Mouse (Mus musculus) forebrain, embryonic 10.5 days (tissue): ENCODE measurements at regions not wholly inside any gene's neighbourhood (a gene's known extent, or its start where the extent isn't known, plus 50 kb on each side); places are given as distances from the start of the nearest gene placed in this dataset.

ENCODE experiments used
- DNase-seq: peaks from one replicate; pipeline ENCODE4 v3.0.0-alpha.2; 2017; ENCODE audit warnings: low spot score; ENCODE audit errors: extremely low spot score
- H3K27ac ChIP-seq: fragments of 300-500 bp; sonication (generic); 2 replicates; pipeline ENCODE4 v1.5.1; 2016; ENCODE audit warnings: mild to moderate bottlenecking
- H3K27me3 ChIP-seq: fragments of 300-500 bp; sonication (generic); 2 replicates; pipeline ENCODE4 v1.6.1; 2016; ENCODE audit warnings: mild to moderate bottlenecking; ENCODE audit not compliant: poor library complexity, severe bottlenecking
- H3K36me3 ChIP-seq: fragments of 300-500 bp; sonication (generic); replicated peaks from 2 replicates; pipeline ENCODE4 v1.6.1; 2016; ENCODE audit warnings: mild to moderate bottlenecking, moderate library complexity
- H3K4me1 ChIP-seq: fragments of 300-500 bp; sonication (generic); 2 replicates; pipeline ENCODE4 v1.6.1; 2016
- H3K4me3 ChIP-seq: fragments of 300-500 bp; sonication (generic); 2 replicates; pipeline ENCODE4 v1.5.1; 2016; ENCODE audit warnings: mild to moderate bottlenecking, moderate library complexity
- H3K9me3 ChIP-seq: fragments of 300-500 bp; sonication (generic); 2 replicates; pipeline ENCODE4 v1.6.1; 2016; ENCODE audit warnings: mild to moderate bottlenecking, moderate library complexity
- WGBS: fragments of 180-500 bp; shearing (Covaris S2); methylation state at CpG from one replicate; pipeline ENCODE4 v1.1.7; 2016; 5-methylcytosine and 5-hydroxymethylcytosine counted together

GRCm38 (mm10) chr1:169368758-169369157 lies 162.5 kb downstream of the Nuf2 start:
- Histone ChIP-seq H3K4me1 (peaks cover 17% of the 10 kb centered on the region), H3K9me3 (no peaks in the 10 kb centered on the region), H3K4me3 (no peak overlapping the region), H3K36me3 (no peaks in the 10 kb centered on the region), H3K27me3 (no peaks in the 10 kb centered on the region), H3K27ac (no peak overlapping the region)
- no peak for DNase-seq
- WGBS = 64% methylated on average over 3 of the region's 3 CpGs

GRCm38 (mm10) chr1:169367772-169368501 lies 163.3 kb downstream of the Nuf2 start:
- Histone ChIP-seq H3K27ac (no peak overlapping the region), H3K9me3 (no peaks in the 10 kb centered on the region), H3K4me1 (peaks cover 19% of the 10 kb centered on the region), H3K27me3 (no peaks in the 10 kb centered on the region), H3K4me3 (no peak overlapping the region), H3K36me3 (no peaks in the 10 kb centered on the region)
- 80% methylated on average over 10 of the region's 10 CpGs for WGBS
- DNase-seq = no peak

- peak; percentile 6 for DNase-seq
- H3K27ac ChIP-seq = no peak overlapping the region
- 55% methylated on average over 4 of the region's 4 CpGs for WGBS
- H3K36me3 ChIP-seq = no peaks in the 10 kb centered on the region
- H3K4me1 ChIP-seq = peaks cover 25% of the 10 kb centered on the region
- no peaks in the 10 kb centered on the region for H3K9me3 ChIP-seq
- H3K27me3 ChIP-seq = no peaks in the 10 kb centered on the region
- no peak overlapping the region for H3K4me3 ChIP-seq
Measured at GRCm38 (mm10) chr1:169367316-169367715, 163.9 kb downstream of the Nuf2 start.

DNA sequence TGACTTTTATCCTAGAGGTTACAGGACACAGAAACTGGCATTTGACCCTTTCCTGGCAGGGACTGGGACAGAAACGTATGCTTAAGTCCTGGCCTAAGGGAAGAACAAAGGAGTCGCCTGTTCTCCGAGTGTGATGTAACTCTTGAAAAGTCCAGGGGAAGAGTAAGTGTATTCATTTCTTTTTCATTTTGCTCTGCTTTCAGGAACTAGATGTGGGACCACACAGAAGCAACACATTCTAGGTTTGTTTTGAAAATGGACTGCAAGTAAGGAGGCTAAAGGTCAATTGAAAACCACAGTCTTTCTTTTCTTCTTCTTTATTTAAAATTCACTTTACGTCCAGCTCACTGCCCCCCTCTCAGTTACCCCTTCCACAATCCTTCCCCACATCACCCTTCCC lies 168.7 kb downstream of the Nuf2 start:
- Histone ChIP-seq H3K27ac (no peak overlapping the region), H3K4me1 (peaks cover 14% of the 10 kb centered on the region), H3K36me3 (no peaks in the 10 kb centered on the region), H3K9me3 (no peaks in the 10 kb centered on the region), H3K27me3 (no peaks in the 10 kb centered on the region), H3K4me3 (no peak overlapping the region)
- 53% methylated on average over 4 of the region's 4 CpGs for WGBS
- DNase-seq = no peak

- Histone ChIP-seq H3K9me3 (no peaks in the 10 kb centered on the region), H3K4me1 (peaks cover 6% of the 10 kb centered on the region), H3K27me3 (no peaks in the 10 kb centered on the region), H3K36me3 (no peaks in the 10 kb centered on the region), H3K27ac (no peak overlapping the region), H3K4me3 (no peak overlapping the region)
- WGBS = 87% methylated on average over 6 of the region's 6 CpGs
- no peak for DNase-seq
Measured at GRCm38 (mm10) chr1:169357652-169358241, 173.5 kb downstream of the Nuf2 start.

GRCm38 (mm10) chr1:169354021-169354420 lies 177.2 kb downstream of the Nuf2 start:
- DNase-seq = no peak
- peaks cover 4% of the 10 kb centered on the region; the same call in 1 of the 2 replicates for H3K4me1 ChIP-seq
- WGBS = 80% methylated on average over 5 of the region's 5 CpGs

GRCm38 (mm10) chr1:169347692-169348091 lies 183.6 kb downstream of the Nuf2 start:
- DNase-seq = no peak
- Histone ChIP-seq H3K36me3 (no peaks in the 10 kb centered on the region), H3K27me3 (peaks cover 46% of the 10 kb centered on the region), H3K4me3 (no peak overlapping the region), H3K9me3 (no peaks in the 10 kb centered on the region), H3K27ac (no peak overlapping the region), H3K4me1 (peaks cover 9% of the 10 kb centered on the region)
- WGBS = 49% methylated on average over 2 of the region's 2 CpGs

More at GRCm38 (mm10) chr1:169354021-169354420, 177.2 kb downstream of the Nuf2 start:
- Histone ChIP-seq H3K4me3 (no peak overlapping the region), H3K36me3 (no peaks in the 10 kb centered on the region), H3K27ac (no peak overlapping the region), H3K9me3 (no peaks in the 10 kb centered on the region), H3K27me3 (0 out of 2 replicates have a peak, but pooled peaks cover 6% of the 10 kb centered on the region)

- DNase-seq = no peak
- peaks cover 9% of the 10 kb centered on the region for H3K4me1 ChIP-seq
- no peak overlapping the region for H3K27ac ChIP-seq
- H3K4me3 ChIP-seq = no peak overlapping the region
- 91% methylated on average over 1 of the region's 1 CpGs for WGBS
- H3K27me3 ChIP-seq = peaks cover 51% of the 10 kb centered on the region
- H3K9me3 ChIP-seq = no peaks in the 10 kb centered on the region
- H3K36me3 ChIP-seq = no peaks in the 10 kb centered on the region
Measured at GRCm38 (mm10) chr1:169346876-169347275, 184.4 kb downstream of the Nuf2 start.

DNA sequence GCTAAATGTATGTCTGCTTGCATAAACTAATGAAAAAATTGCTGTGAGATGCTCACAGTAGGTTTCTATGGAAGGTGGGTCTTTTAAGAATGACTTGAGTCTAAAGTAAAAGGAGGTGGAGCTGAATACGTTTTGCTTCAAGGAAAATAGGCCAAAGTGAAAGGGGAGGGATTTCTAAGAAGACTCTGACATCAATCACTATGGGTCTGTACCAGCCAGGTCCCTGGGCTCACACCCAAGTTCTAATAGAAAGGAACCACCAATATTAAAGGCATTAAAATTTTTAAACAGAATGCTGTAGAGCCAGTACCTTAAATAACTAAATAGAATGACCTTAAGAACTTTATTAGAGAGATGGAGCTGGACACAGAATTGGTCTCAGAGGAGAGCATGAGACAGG lies 190.1 kb downstream of the Nuf2 start:
- WGBS = 66% methylated on average over 1 of the region's 1 CpGs
- Histone ChIP-seq H3K36me3 (no peaks in the 10 kb centered on the region), H3K27ac (no peak overlapping the region), H3K27me3 (peaks cover 35% of the 10 kb centered on the region), H3K9me3 (no peaks in the 10 kb centered on the region), H3K4me1 (peaks cover 5% of the 10 kb centered on the region), H3K4me3 (no peak overlapping the region)
- DNase-seq = no peak

DNA sequence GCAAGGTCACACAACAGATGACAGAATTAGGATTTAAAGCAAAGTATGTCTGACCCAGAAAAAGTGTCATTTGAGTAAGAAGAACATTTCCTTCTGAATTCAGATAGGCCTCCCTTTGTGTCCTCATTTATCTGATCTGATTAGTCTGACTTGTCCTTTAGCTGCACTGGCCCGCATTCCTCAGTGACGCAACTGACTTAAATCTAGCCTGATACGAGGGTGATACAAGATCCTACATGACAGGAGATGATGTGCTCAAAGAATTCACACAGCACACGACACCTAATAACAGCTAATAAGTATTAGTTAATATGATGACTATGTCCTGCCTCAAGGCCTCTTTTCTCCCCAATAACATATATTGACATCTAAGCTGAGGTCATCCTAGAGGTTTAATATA lies 192.8 kb downstream of the Nuf2 start:
- Histone ChIP-seq H3K4me1 (no peaks in the 10 kb centered on the region), H3K4me3 (no peak overlapping the region), H3K27me3 (peaks cover 19% of the 10 kb centered on the region), H3K36me3 (no peaks in the 10 kb centered on the region), H3K27ac (no peak overlapping the region), H3K9me3 (no peaks in the 10 kb centered on the region)
- 61% methylated on average over 4 of the region's 4 CpGs for WGBS
- no peak for DNase-seq

GRCm38 (mm10) chr1:169332165-169332564 lies 199.1 kb downstream of the Nuf2 start:
- no peaks in the 10 kb centered on the region for H3K36me3 ChIP-seq
- no peaks in the 10 kb centered on the region for H3K27me3 ChIP-seq
- 91% methylated on average over 5 of the region's 5 CpGs for WGBS
- H3K27ac ChIP-seq = no peak overlapping the region
- H3K4me1 ChIP-seq = peaks cover 2% of the 10 kb centered on the region; the same call in 1 of the 2 replicates
- H3K4me3 ChIP-seq = no peak overlapping the region
- DNase-seq = no peak
- no peaks in the 10 kb centered on the region for H3K9me3 ChIP-seq

GRCm38 (mm10) chr1:169313241-169313640 lies 218.0 kb downstream of the Nuf2 start:
- no peak overlapping the region for H3K27ac ChIP-seq

GRCm38 (mm10) chr1:169283440-169283839 lies 247.8 kb downstream of the Nuf2 start:
- Histone ChIP-seq H3K4me3 (no peak overlapping the region), H3K9me3 (no peaks in the 10 kb centered on the region), H3K27ac (no peak overlapping the region), H3K4me1 (no peaks in the 10 kb centered on the region), H3K27me3 (no peaks in the 10 kb centered on the region), H3K36me3 (no peaks in the 10 kb centered on the region)
- no peak for DNase-seq
- 90% methylated on average over 5 of the region's 5 CpGs for WGBS

More at GRCm38 (mm10) chr1:169313241-169313640, 218.0 kb downstream of the Nuf2 start:
- Histone ChIP-seq H3K4me1 (no peaks in the 10 kb centered on the region), H3K36me3 (no peaks in the 10 kb centered on the region), H3K4me3 (no peak overlapping the region), H3K27me3 (no peaks in the 10 kb centered on the region), H3K9me3 (no peaks in the 10 kb centered on the region)
- WGBS = 88% methylated on average over 8 of the region's 8 CpGs
- no peak for DNase-seq
